Mouse (Mus musculus) heart, embryonic 15.5 days (tissue): ENCODE measurements around the gene Ift46. TPM values are rescaled to one million over a fixed set of nuclear protein-coding genes. Genes with fewer than 3 reads are reported as not detected.
A peak's percentile ranks its signal among the peaks of the same experiment; 100 is the strongest.

Experiments
- ATAC-seq: fragments of 200-750 bp; cut with Nextera tagmentation; replicated peaks from 2 replicates; pipeline ENCODE4 v1.8.0; 2017; ENCODE audit warnings: low read depth, moderate TSS enrichment; ENCODE audit not compliant: insufficient number of reproducible peaks, insufficient read depth, low FRiP score
- H3K27ac ChIP-seq: fragments of 300-500 bp; sonication (generic); 2 replicates; pipeline ENCODE4 v1.5.1; 2015; ENCODE audit warnings: mild to moderate bottlenecking, inconsistent platforms
- H3K27me3 ChIP-seq: fragments of 300-500 bp; sonication (generic); 2 replicates; pipeline ENCODE4 v1.6.1; 2015; ENCODE audit warnings: inconsistent platforms
- H3K36me3 ChIP-seq: fragments of 300-500 bp; sonication (generic); 2 replicates; pipeline ENCODE4 v1.6.1; 2015; ENCODE audit warnings: mild to moderate bottlenecking, inconsistent platforms
- H3K4me1 ChIP-seq: fragments of 300-500 bp; sonication (generic); replicated peaks from 2 replicates; pipeline ENCODE4 v1.6.1; 2015; ENCODE audit warnings: inconsistent platforms
- H3K4me2 ChIP-seq: fragments of 300-500 bp; sonication (generic); 2 replicates; pipeline ENCODE4 v1.6.1; 2015; ENCODE audit warnings: inconsistent platforms, mild to moderate bottlenecking, moderate library complexity
- H3K4me3 ChIP-seq: fragments of 300-500 bp; sonication (generic); 2 replicates; pipeline ENCODE4 v1.5.1; 2015; ENCODE audit warnings: mild to moderate bottlenecking, inconsistent platforms
- H3K9ac ChIP-seq: fragments of 300-500 bp; sonication (generic); 2 replicates; pipeline ENCODE4 v1.6.1; 2015; ENCODE audit warnings: mild to moderate bottlenecking, inconsistent platforms
- H3K9me3 ChIP-seq: fragments of 300-500 bp; sonication (generic); replicated peaks from 2 replicates; pipeline ENCODE4 v1.6.1; 2016; ENCODE audit warnings: inconsistent platforms
- WGBS: fragments of 180-500 bp; shearing (Covaris S2); methylation state at CpG from one replicate; pipeline ENCODE4 v1.1.7; 2015; ENCODE audit warnings: mixed read lengths; 5-methylcytosine and 5-hydroxymethylcytosine counted together
- polyA plus RNA-seq: library from polyadenylated mRNA; unstranded; fragments of >200 nt; fragmentation: Nextera tagmentation; extraction: Ambion mirVana; gene quantifications from 2 replicates; pipeline ENCODE4 v1.2.1, GENCODE M21; 2015

The Ift46 gene
- polyA plus RNA-seq: 54.3 and 66.6 TPM in 2 replicates

GRCm38 (mm10) chr9:44767101-44768028, at the start of gene Ift46, which contains the start of gene Arcn1:
Gene Ift46, plus strand, starts transcription at chr9:44767908.
Gene Arcn1, minus strand, starts transcription at chr9:44767845.
- Histone ChIP-seq H3K4me3 (peak within 1 kb of the TSS; percentile 88), H3K27me3 (no peaks in the 10 kb centered on the region), H3K4me2 (peak within 1 kb of the TSS; percentile 63), H3K9ac (peak within 1 kb of the TSS; percentile 99), H3K27ac (peak within 1 kb of the TSS; percentile 98), H3K36me3 (no peaks in the 10 kb centered on the region), H3K4me1 (peaks cover 24% of the 10 kb centered on the region), H3K9me3 (no peaks in the 10 kb centered on the region)
- WGBS: under 1% methylated on average over 82 of the region's 82 CpGs
- peak; percentile 88 for ATAC-seq

- H3K4me2 ChIP-seq: no peak overlapping the region
- H3K27ac ChIP-seq: no peak overlapping the region; the same call in 1 of the 2 replicates
- H3K9me3 ChIP-seq: no peaks in the 10 kb centered on the region
- no peak overlapping the region for H3K4me3 ChIP-seq
- ATAC-seq: no peak
- H3K9ac ChIP-seq: no peak overlapping the region
- peaks cover 62% of the 10 kb centered on the region for H3K4me1 ChIP-seq
- H3K27me3 ChIP-seq: no peaks in the 10 kb centered on the region
- 85% methylated on average over 12 of the region's 12 CpGs for WGBS
- peaks cover 20% of the 10 kb centered on the region for H3K36me3 ChIP-seq
Measured at GRCm38 (mm10) chr9:44718937-44719631, 48.6 kb upstream of the Ift46 start.

GRCm38 (mm10) chr9:44719632-44720357, 47.9 kb upstream of the Ift46 start:
- H3K27ac ChIP-seq: peak overlapping the region; percentile 78
- H3K9ac ChIP-seq: peak overlapping the region; percentile 65

GRCm38 (mm10) chr9:44720358-44721153, 47.2 kb upstream of the Ift46 start:
- Histone ChIP-seq H3K9ac (peak overlapping the region; percentile 65), H3K4me1 (peaks cover 75% of the 10 kb centered on the region), H3K4me2 (peak overlapping the region; percentile 73), H3K9me3 (no peaks in the 10 kb centered on the region), H3K27ac (peak overlapping the region; percentile 78), H3K36me3 (peaks cover 11% of the 10 kb centered on the region), H3K27me3 (no peaks in the 10 kb centered on the region), H3K4me3 (peak overlapping the region; percentile 59)
- no peak for ATAC-seq
- whole genome bisulfite sequencing: 14% methylated on average over 9 of the region's 9 CpGs

More at GRCm38 (mm10) chr9:44719632-44720357, 47.9 kb upstream of the Ift46 start:
- no peak for ATAC-seq
- peaks cover 69% of the 10 kb centered on the region for H3K4me1 ChIP-seq
- peak overlapping the region; percentile 73 for H3K4me2 ChIP-seq
- 78% methylated on average over 8 of the region's 8 CpGs for WGBS
- no peaks in the 10 kb centered on the region for H3K27me3 ChIP-seq
- H3K4me3 ChIP-seq: peak overlapping the region; percentile 59
- no peaks in the 10 kb centered on the region for H3K9me3 ChIP-seq
- H3K36me3 ChIP-seq: peaks cover 16% of the 10 kb centered on the region

- peaks cover 81% of the 10 kb centered on the region for H3K4me1 ChIP-seq
- 1% methylated on average over 40 of the region's 40 CpGs for WGBS
- H3K4me3 ChIP-seq: peak overlapping the region; percentile 59
- ATAC-seq: peak; percentile 83
- peaks cover 4% of the 10 kb centered on the region; the same call in 1 of the 2 replicates for H3K36me3 ChIP-seq
- peak overlapping the region; percentile 78 for H3K27ac ChIP-seq
- no peaks in the 10 kb centered on the region for H3K9me3 ChIP-seq
- peak overlapping the region; percentile 65 for H3K9ac ChIP-seq
- no peaks in the 10 kb centered on the region for H3K27me3 ChIP-seq
- H3K4me2 ChIP-seq: peak overlapping the region; percentile 73
Measured at GRCm38 (mm10) chr9:44721154-44721876, 46.4 kb upstream of the Ift46 start.

- H3K4me2 ChIP-seq: peak overlapping the region; percentile 73
- no peaks in the 10 kb centered on the region for H3K9me3 ChIP-seq
- H3K27ac ChIP-seq: peak overlapping the region; percentile 55
- peak overlapping the region; percentile 59; the same call in 1 of the 2 replicates for H3K4me3 ChIP-seq
- H3K9ac ChIP-seq: 0 out of 2 replicates have a peak overlapping the region, but pooled peaks have one; percentile 27
- ATAC-seq: no peak
- peaks cover 86% of the 10 kb centered on the region for H3K4me1 ChIP-seq
- H3K36me3 ChIP-seq: no peaks in the 10 kb centered on the region; the same call in 1 of the 2 replicates
- H3K27me3 ChIP-seq: no peaks in the 10 kb centered on the region
- 50% methylated on average over 3 of the region's 3 CpGs for whole genome bisulfite sequencing
Measured at GRCm38 (mm10) chr9:44721877-44722186, 45.9 kb upstream of the Ift46 start.

- no peak overlapping the region for H3K4me2 ChIP-seq
- H3K9ac ChIP-seq: no peak overlapping the region
- H3K9me3 ChIP-seq: no peaks in the 10 kb centered on the region
- no peaks in the 10 kb centered on the region for H3K36me3 ChIP-seq
- WGBS: 65% methylated on average over 7 of the region's 7 CpGs
- peaks cover 85% of the 10 kb centered on the region for H3K4me1 ChIP-seq
- no peak overlapping the region for H3K4me3 ChIP-seq
- H3K27me3 ChIP-seq: no peaks in the 10 kb centered on the region
- H3K27ac ChIP-seq: peak overlapping the region; percentile 59
- no peak for ATAC-seq
Measured at GRCm38 (mm10) chr9:44722575-44722974, 45.1 kb upstream of the Ift46 start.

GRCm38 (mm10) chr9:44723008-44723407, 44.7 kb upstream of the Ift46 start:
- Histone ChIP-seq H3K36me3 (no peaks in the 10 kb centered on the region), H3K27ac (peak overlapping the region; percentile 59), H3K4me2 (no peak overlapping the region), H3K9me3 (no peaks in the 10 kb centered on the region), H3K9ac (no peak overlapping the region), H3K4me1 (peaks cover 81% of the 10 kb centered on the region), H3K4me3 (no peak overlapping the region), H3K27me3 (no peaks in the 10 kb centered on the region)
- 42% methylated on average over 7 of the region's 7 CpGs for WGBS
- no peak for ATAC-seq

- H3K27ac ChIP-seq: peak overlapping the region; percentile 59
- peaks cover 75% of the 10 kb centered on the region for H3K4me1 ChIP-seq
- H3K9ac ChIP-seq: no peak overlapping the region
- H3K9me3 ChIP-seq: no peaks in the 10 kb centered on the region
- H3K27me3 ChIP-seq: no peaks in the 10 kb centered on the region
- H3K4me3 ChIP-seq: no peak overlapping the region
- H3K36me3 ChIP-seq: no peaks in the 10 kb centered on the region
- no peak overlapping the region for H3K4me2 ChIP-seq
- WGBS: 50% methylated on average over 11 of the region's 11 CpGs
- ATAC-seq: no peak
Measured at GRCm38 (mm10) chr9:44723521-44724041, 44.1 kb upstream of the Ift46 start.

- WGBS: 55% methylated on average over 6 of the region's 6 CpGs
- no peak for ATAC-seq
Measured at GRCm38 (mm10) chr9:44724223-44724622, 43.5 kb upstream of the Ift46 start.

More at GRCm38 (mm10) chr9:44724223-44724622, 43.5 kb upstream of the Ift46 start:
- no peak overlapping the region for H3K4me3 ChIP-seq
- peak overlapping the region; percentile 59 for H3K27ac ChIP-seq
- no peaks in the 10 kb centered on the region for H3K27me3 ChIP-seq
- no peak overlapping the region for H3K4me2 ChIP-seq
- no peak overlapping the region for H3K9ac ChIP-seq
- no peaks in the 10 kb centered on the region for H3K36me3 ChIP-seq
- H3K9me3 ChIP-seq: no peaks in the 10 kb centered on the region
- H3K4me1 ChIP-seq: peaks cover 70% of the 10 kb centered on the region
